Mouse (Mus musculus) heart, adult 2 months (tissue): Measurements from ENCODE around the gene Glt8d2. TPM values are rescaled to one million over a fixed set of nuclear protein-coding genes. Genes with fewer than 3 reads are reported as not detected.
A peak's percentile ranks its signal among the peaks of the same experiment; 100 is the strongest.

Source experiments
- DNase-seq, 2 experiments: peaks; one replicate each; pipeline ENCODE4 v3.0.0; 2021
- H3K27ac ChIP-seq: fragments of 200-600 bp; 2 replicates; pipeline ENCODE4 v1.8.1; 2022
- H3K27me3 ChIP-seq: fragments of 200-500 bp; 2 replicates; pipeline ENCODE4 v1.6.1; 2012; ENCODE audit warnings: mild to moderate bottlenecking, low read length, inconsistent platforms, mixed read lengths; ENCODE audit not compliant: control insufficient read depth, insufficient read depth
- H3K36me3 ChIP-seq: fragments of 200-500 bp; 2 replicates; pipeline ENCODE4 v1.6.1; 2012; ENCODE audit warnings: low read length, inconsistent platforms; ENCODE audit not compliant: control insufficient read depth, insufficient read depth
- H3K4me1 ChIP-seq: fragments of 200-500 bp; 2 replicates; pipeline ENCODE4 v1.6.1; 2011; ENCODE audit warnings: low read length; ENCODE audit not compliant: control insufficient read depth, insufficient read depth
- H3K4me3 ChIP-seq: fragments of 200-600 bp; 2 replicates; pipeline ENCODE4 v1.8.1; 2022
- H3K79me2 ChIP-seq: fragments of 200-500 bp; replicated peaks from 2 replicates; pipeline ENCODE4 v1.6.1; 2012; ENCODE audit warnings: mild to moderate bottlenecking, inconsistent platforms, low read length, moderate library complexity, mixed read lengths; ENCODE audit not compliant: control insufficient read depth, insufficient read depth
- H3K9ac ChIP-seq: fragments of 200-500 bp; 2 replicates; pipeline ENCODE4 v1.6.1; 2012; ENCODE audit warnings: low read depth, mild to moderate bottlenecking, control low read depth, inconsistent platforms, low read length, mixed read lengths
- CTCF ChIP-seq: fragments of 200-600 bp; IDR thresholded peaks from 2 replicates; pipeline ENCODE4 v1.8.1; 2022; ENCODE audit warnings: antibody characterized with exemption, mild to moderate bottlenecking, moderate library complexity
- EP300 ChIP-seq: fragments of 200-500 bp; IDR thresholded peaks from 2 replicates; pipeline ENCODE4 v1.6.1; 2011; ENCODE audit warnings: low read depth, low read length, control low read depth; ENCODE audit not compliant: insufficient read depth
- POLR2A ChIP-seq: fragments of 200-500 bp; IDR thresholded peaks from 2 replicates; pipeline ENCODE4 v1.6.1; 2011; ENCODE audit warnings: mild to moderate bottlenecking, low read depth, low read length, control low read depth; ENCODE audit not compliant: insufficient read depth
- WGBS: fragments of 180-500 bp; shearing (Covaris S2); methylation state at CpG from one replicate; pipeline ENCODE4 v1.1.7; 2018; 5-methylcytosine and 5-hydroxymethylcytosine counted together
- intact Hi-C: fragments of 180-260 bp; cut with DNase I; formaldehyde crosslinking; loops from one replicate; pipeline ENCODE4 v1.15.1; 2025
- polyA plus RNA-seq: library from polyadenylated mRNA; depleted of rRNA; stranded (reverse); fragments of >200 nt; gene quantifications from 2 replicates; pipeline ENCODE4 v1.2.3, GENCODE M21; 2012
- total RNA-seq, 2 experiments: library from RNA; stranded (reverse); gene quantifications; 2 replicates each; pipeline ENCODE4 v1.2.3; 2021

The Glt8d2 gene
- total and polyA plus RNA-seq, 3 experiments = 2.2 to 3.0 (median 2.8) TPM

DNA sequence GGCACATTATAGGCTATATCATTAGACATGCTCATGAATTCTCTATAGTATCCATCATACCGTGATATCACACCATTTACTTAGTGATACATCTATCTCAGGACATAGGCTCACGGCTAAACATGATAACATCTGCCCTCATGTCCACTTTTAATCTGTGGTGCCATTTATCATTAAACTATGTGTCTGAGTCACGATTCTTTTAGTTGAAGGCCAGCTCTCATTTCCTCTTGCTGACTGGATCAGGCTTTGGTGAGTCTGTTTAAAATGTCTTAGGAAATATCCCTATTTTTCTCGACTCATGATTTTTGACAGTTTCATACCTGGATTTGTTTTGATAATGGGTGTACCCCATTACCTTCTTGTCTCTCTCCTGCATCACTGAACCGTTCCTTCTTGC lies 5.5 kb upstream of the Glt8d2 start, which contains the start of gene Hcfc2:
TSS of gene Hcfc2 (plus strand) at position 205 of the 400 bp plus-strand sequence.
- Histone ChIP-seq H3K4me1 (peaks cover 3% of the 10 kb centered on the region), H3K79me2 (no peaks in the 10 kb centered on the region), H3K27ac (peak within 1 kb of the TSS; percentile 57), H3K9ac (no peak within 1 kb of the TSS), H3K4me3 (no peak within 1 kb of the TSS), H3K36me3 (no peaks in the 10 kb centered on the region), H3K27me3 (no peaks in the 10 kb centered on the region)
- DNase-seq = no peak
- intact Hi-C loops = loop anchor here (2.0 kb wide), 1 partner anchor 29 kb away; no protein-coding TSS in a partner anchor
- no peak for TF ChIP-seq EP300
- TF ChIP-seq POLR2A = no peak
- TF ChIP-seq CTCF = no peak
- 49% methylated on average over 5 of the region's 5 CpGs for WGBS

DNA sequence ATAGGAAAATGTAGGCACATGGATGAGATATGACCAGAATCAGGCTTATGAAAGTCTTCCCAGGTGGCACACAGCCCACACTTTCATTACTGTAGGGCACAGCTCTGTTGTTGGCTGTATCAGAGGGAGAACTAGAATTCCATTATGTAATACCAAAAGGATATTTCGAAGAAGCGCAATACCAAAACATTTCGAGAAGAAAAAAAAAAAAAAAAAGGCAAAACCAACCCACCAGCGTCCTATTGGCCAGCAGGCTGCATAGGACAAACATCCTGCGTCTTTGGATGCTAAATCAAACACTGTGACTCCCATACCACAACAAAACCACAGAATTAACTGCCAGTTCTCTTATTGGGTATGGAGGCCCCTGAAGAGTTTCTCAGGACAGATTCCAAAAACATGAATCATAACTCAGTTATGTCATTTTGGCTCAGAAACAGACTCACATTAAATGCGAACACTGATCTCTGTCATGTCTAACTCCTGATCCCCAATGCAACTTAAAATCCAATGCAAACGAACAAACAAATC lies 704 bp downstream of the Glt8d2 start:
- Histone ChIP-seq H3K4me3 (peak overlapping the region; percentile 20; the same call in 1 of the 2 replicates), H3K36me3 (no peaks in the 10 kb centered on the region), H3K9ac (no peak overlapping the region), H3K4me1 (no peaks in the 10 kb centered on the region), H3K79me2 (no peaks in the 10 kb centered on the region), H3K27me3 (no peaks in the 10 kb centered on the region), H3K27ac (peak overlapping the region; percentile 2)
- 50% methylated on average over 7 of the region's 7 CpGs for WGBS
- peak; percentile 25 to 26 for DNase-seq
- intact Hi-C loops = no loop called here
- TF ChIP-seq CTCF (no peak), EP300 (no peak), POLR2A (no peak)

DNA sequence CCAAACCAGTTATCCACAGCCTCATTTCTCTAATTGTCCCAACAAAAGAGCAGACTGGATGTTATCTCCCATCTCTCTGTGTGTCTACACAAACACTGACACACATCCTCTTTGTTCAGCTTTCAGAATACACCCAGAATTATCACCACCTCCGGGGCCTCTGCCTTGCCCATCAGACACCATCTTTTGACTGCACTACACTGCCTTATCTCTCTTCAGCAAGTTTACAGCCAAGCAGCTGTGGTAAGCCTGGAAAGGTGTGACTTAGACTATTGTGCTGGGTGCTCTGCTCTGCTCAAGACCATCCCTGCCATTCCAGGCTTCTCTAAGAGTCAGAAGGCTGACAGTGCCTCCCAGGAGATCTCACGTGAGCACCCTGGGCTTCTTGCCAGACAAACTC lies 5.0 kb downstream of the Glt8d2 start:
- 46% methylated on average over 2 of the region's 2 CpGs for WGBS
- Histone ChIP-seq H3K4me1 (no peaks in the 10 kb centered on the region), H3K9ac (no peak overlapping the region), H3K36me3 (no peaks in the 10 kb centered on the region), H3K4me3 (no peak overlapping the region), H3K79me2 (no peaks in the 10 kb centered on the region), H3K27me3 (no peaks in the 10 kb centered on the region), H3K27ac (no peak overlapping the region)
- TF ChIP-seq EP300 (no peak), POLR2A (no peak), CTCF (no peak)
- intact Hi-C loops = no loop called here
- DNase-seq = no peak

DNA sequence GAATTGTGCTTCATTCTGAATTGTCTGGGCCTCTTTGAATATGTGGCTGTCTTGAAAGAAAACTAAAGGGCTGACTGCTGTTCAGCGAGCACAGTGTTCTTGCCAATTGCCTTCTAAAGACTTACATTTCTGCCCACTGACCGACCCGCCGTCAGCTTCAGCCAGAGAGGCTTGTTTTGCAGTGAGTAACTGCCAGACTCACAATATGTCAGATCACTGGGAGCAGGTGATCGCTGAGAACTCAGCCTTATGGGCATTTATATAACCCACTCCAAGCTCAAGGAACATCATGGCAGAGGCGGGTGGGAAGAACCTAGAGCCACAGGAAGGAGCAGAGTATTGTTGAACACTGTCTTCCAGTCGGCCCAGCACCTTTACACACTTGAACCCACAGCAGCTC lies 8.8 kb downstream of the Glt8d2 start:
- Histone ChIP-seq H3K27me3 (no peaks in the 10 kb centered on the region), H3K9ac (no peak overlapping the region), H3K4me1 (no peaks in the 10 kb centered on the region), H3K36me3 (no peaks in the 10 kb centered on the region), H3K27ac (no peak overlapping the region), H3K79me2 (no peaks in the 10 kb centered on the region), H3K4me3 (no peak overlapping the region)
- TF ChIP-seq EP300 (no peak), CTCF (no peak), POLR2A (no peak)
- 86% methylated on average over 7 of the region's 7 CpGs for WGBS
- intact Hi-C loops = no loop called here
- DNase-seq = no peak

DNA sequence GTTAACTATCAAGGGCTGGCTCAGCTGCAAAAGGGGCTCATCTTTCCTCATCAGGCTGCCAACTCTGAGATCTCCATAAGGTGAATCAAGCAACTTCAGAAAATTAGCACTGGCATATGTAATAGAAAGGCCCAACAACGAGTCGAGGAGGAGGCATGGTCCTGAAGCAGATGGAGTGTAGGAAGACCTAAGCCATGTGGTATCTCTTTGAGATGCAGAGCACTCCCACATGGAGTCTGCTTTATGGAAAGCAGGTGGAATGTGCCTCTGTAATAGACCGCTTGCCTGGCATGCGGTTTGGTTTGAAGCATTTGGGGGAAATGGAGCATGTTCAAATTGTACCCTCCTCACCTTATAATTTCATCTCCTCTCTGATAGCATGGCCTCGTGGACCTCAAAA lies 9.7 kb downstream of the Glt8d2 start:
- 92% methylated on average over 5 of the region's 5 CpGs for WGBS
- Histone ChIP-seq H3K4me1 (no peaks in the 10 kb centered on the region), H3K36me3 (no peaks in the 10 kb centered on the region), H3K27ac (no peak overlapping the region), H3K79me2 (no peaks in the 10 kb centered on the region), H3K27me3 (no peaks in the 10 kb centered on the region), H3K9ac (no peak overlapping the region), H3K4me3 (no peak overlapping the region)
- DNase-seq = no peak
- intact Hi-C loops = no loop called here
- no peak for TF ChIP-seq EP300

DNA sequence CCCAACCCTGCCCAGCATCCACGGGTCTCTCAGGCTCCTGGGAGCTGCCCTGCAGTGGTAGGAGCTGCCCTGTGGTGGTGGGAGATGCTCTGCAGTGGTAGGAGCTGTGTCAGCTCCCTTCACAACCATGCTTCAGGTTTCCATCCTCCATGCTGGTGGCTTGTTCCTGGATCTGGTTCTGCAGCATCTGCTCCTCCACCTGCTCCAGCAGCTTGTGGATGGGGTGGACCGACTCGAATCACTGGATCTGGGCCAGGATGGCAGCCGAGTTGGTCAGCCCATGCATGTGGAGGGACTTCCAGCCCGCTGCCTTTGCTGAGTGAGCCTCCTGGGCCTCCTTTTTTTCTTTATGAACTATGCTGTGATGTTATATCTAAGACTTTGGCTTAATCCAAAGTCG lies 13.5 kb downstream of the Glt8d2 start:
- no peak for DNase-seq

More for the DNA sequence above, 13.5 kb downstream of the Glt8d2 start:
- Histone ChIP-seq H3K79me2 (no peaks in the 10 kb centered on the region), H3K27me3 (no peaks in the 10 kb centered on the region), H3K27ac (no peak overlapping the region), H3K4me1 (no peaks in the 10 kb centered on the region), H3K4me3 (no peak overlapping the region), H3K36me3 (no peaks in the 10 kb centered on the region), H3K9ac (no peak overlapping the region)
- TF ChIP-seq CTCF = no peak
- TF ChIP-seq EP300 = no peak
- TF ChIP-seq POLR2A = no peak
- intact Hi-C loops = no loop called here
- WGBS = 72% methylated on average over 6 of the region's 6 CpGs
